Mouse (Mus musculus) Patski (cell line): ENCODE results near the gene Ppt1. TPM values are rescaled to one million over a fixed set of nuclear protein-coding genes. Genes with fewer than 3 reads are reported as not detected.

Source experiments
- ATAC-seq: fragments of 100-300 bp; one replicate; pipeline ENCODE4 v1.8.0; 2021
- CTCF ChIA-PET: fragments of 350-600 bp; sonication (Branson Sonifier 250); formaldehyde crosslinking; loops from one replicate; lab custom pipeline; 2022; ENCODE audit warnings: inconsistent platforms; lab: Charles Lee
- POLR2A ChIA-PET: fragments of 350-600 bp; sonication (Branson Sonifier 250); formaldehyde crosslinking; loops from one replicate; lab custom pipeline; 2022; ENCODE audit warnings: antibody characterized with exemption, inconsistent platforms; lab: Charles Lee
- DNase-seq: peaks from one replicate; pipeline ENCODE4 v3.0.0-alpha.2; 2011; ENCODE audit warnings: low read depth, low spot score
- H3K27me3 ChIP-seq: fragments of 371-371 bp; one replicate; pipeline ENCODE4 v1.5.1; 2021
- CTCF ChIP-seq: fragments of 100-300 bp; IDR thresholded peaks from one replicate; pipeline ENCODE4 v1.5.1; 2021
- in situ Hi-C: fragments of 300-500 bp; cut with MboI; formaldehyde crosslinking; loops from 3 replicates; pipeline ENCODE4 v1.11.1; 2018; ENCODE audit warnings: low pct_unique_long_range_greater_than_20kb, mixed read lengths
- polyA plus RNA-seq: library from polyadenylated mRNA; unstranded; gene quantifications from one replicate; pipeline ENCODE4 v1.2.3, GENCODE M21; 2021

Ppt1 gene
- polyA plus RNA-seq, 1 experiment from 2014 or later = 103 TPM

- ATAC-seq = no peak
- peak; percentile 62 for TF ChIP-seq CTCF
- no peaks in the 10 kb centered on the region for H3K27me3 ChIP-seq
- in situ Hi-C loops = no loop called here
- DNase-seq = no peak
- ChIA-PET POLR2A (no interaction called here), CTCF (interaction anchor here (0.7 to 1.7 kb wide), 3 partner anchors 9 to 113 kb away, joined by 3 to 10 read pairs (median 3); no protein-coding TSS in a partner anchor)
Measured at GRCm38 (mm10) chr4:122870027-122870426, 34.0 kb downstream of the Ppt1 start.

GRCm38 (mm10) chr4:122870741-122871140 lies 34.7 kb downstream of the Ppt1 start:
- in situ Hi-C loops = no loop called here
- ChIA-PET POLR2A (no interaction called here), CTCF (interaction anchor here (0.7 to 1.7 kb wide), 3 partner anchors 8 to 112 kb away, joined by 3 to 10 read pairs (median 3); no protein-coding TSS in a partner anchor)
- ATAC-seq (no peak), DNase-seq (no peak)
- H3K27me3 ChIP-seq = no peaks in the 10 kb centered on the region
- TF ChIP-seq CTCF = no peak

- TF ChIP-seq CTCF = no peak
- CTCF ChIA-PET = interaction anchor here (1.7 kb wide), 1 partner anchor 10 kb away, joined by 10 read pairs; no protein-coding TSS in a partner anchor
- POLR2A ChIA-PET = no interaction called here
- in situ Hi-C loops = no loop called here
- DNase-seq = no peak
- no peak for ATAC-seq
- H3K27me3 ChIP-seq = no peaks in the 10 kb centered on the region
Measured at GRCm38 (mm10) chr4:122871269-122871668, 35.2 kb downstream of the Ppt1 start.

- ATAC-seq = no peak
- in situ Hi-C loops = no loop called here
- POLR2A ChIA-PET = no interaction called here
Measured at GRCm38 (mm10) chr4:122871989-122872388, 35.9 kb downstream of the Ppt1 start.

DNA sequence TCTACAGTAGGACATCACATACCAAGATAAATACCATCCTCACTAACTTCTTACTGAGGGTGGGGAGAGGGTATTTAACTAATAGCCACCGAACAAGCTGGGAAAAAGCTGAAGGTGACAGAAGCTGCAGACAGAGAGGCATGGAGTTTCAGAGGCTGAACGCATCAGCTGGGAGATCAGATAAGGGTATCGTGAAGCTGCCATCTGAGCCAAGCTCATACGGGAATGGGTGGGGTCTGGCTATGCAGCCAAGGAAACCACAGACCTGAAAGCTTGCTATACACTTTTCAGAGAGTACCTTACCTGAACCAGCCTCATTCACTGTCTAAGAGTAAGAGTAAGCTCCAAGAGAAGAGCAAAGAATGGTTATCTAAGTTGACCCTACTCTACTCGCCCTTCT lies 37.0 kb downstream of the Ppt1 start:
- H3K27me3 ChIP-seq = no peaks in the 10 kb centered on the region
- ChIA-PET POLR2A (interaction anchor here (0.6 kb wide), 1 partner anchor 12 kb away, joined by 3 read pairs; no protein-coding TSS in a partner anchor), CTCF (interaction anchor here (1.7 kb wide), 1 partner anchor 65 kb away, joined by 4 read pairs; no protein-coding TSS in a partner anchor)
- in situ Hi-C loops = no loop called here
- TF ChIP-seq CTCF = no peak
- ATAC-seq (no peak), DNase-seq (no peak)

More at GRCm38 (mm10) chr4:122871989-122872388, 35.9 kb downstream of the Ppt1 start:
- H3K27me3 ChIP-seq = no peaks in the 10 kb centered on the region
- TF ChIP-seq CTCF = no peak
- CTCF ChIA-PET = no interaction called here
- DNase-seq = no peak

DNA sequence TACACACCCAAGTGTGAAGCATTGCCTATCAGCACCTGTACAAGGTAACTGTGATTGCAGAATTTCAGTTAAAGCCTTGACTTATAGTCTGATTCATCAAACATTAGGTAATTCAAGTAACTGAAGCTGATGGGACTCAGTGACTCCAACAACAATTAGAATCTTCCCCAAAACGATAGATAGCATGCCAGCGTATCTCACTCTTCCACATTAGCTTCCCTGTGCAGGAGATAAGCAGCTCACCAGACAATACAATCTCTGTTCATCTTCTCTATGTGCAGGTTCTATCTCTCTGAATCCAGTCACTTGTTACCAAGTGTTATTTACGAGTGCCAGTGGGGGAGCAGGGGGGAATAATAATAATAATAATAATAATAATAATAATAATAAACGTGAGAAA lies 37.5 kb downstream of the Ppt1 start:
- ChIA-PET CTCF (interaction anchor here (1.7 kb wide), 1 partner anchor 65 kb away, joined by 4 read pairs; no protein-coding TSS in a partner anchor), POLR2A (interaction anchor here (0.6 kb wide), 1 partner anchor 11 kb away, joined by 3 read pairs; no protein-coding TSS in a partner anchor)
- DNase-seq (no peak), ATAC-seq (no peak)
- no peak for TF ChIP-seq CTCF
- in situ Hi-C loops = no loop called here
- no peaks in the 10 kb centered on the region for H3K27me3 ChIP-seq

DNA sequence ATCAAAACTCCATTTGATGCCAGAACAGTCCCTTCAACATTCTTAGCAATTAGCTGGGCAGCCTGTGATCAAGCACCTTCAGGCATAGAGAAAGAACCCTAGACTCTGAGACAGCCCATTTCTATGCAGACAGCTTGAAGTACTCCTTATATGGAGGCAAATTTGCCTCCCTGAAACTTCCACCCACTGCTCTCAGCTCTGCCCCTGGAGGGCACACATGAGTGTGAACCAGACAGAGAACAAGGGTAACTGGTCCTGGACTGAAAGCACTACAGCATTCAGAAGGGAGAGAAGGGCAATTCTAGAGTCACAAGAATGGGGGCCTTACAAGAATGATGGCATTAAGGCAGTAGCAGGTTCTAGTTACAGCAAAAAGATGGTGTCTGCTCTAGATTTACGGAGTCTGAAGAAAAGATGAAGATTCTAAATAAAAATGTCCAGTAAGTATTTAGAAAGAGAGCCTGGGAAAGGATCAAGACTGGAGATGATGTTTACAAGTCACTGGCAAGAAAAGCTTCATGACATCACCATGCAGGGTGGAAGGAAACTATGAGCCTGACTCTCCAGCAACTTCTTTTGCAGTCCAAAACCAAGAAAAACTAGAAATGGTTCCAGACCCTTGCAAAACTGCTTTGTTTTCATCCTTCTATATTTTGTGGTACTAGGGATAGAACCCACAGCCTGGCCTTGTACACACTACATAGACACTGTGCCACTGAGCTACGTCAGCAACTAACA lies 42.5 kb downstream of the Ppt1 start:
- in situ Hi-C loops = no loop called here
- ChIA-PET POLR2A (no interaction called here), CTCF (interaction anchor here (1.1 to 1.5 kb wide), 3 partner anchors 8 to 15 kb away, joined by 3 to 5 read pairs (median 3); no protein-coding TSS in a partner anchor)
- ATAC-seq (no peak), DNase-seq (no peak)
- no peak for TF ChIP-seq CTCF
- no peaks in the 10 kb centered on the region for H3K27me3 ChIP-seq

DNA sequence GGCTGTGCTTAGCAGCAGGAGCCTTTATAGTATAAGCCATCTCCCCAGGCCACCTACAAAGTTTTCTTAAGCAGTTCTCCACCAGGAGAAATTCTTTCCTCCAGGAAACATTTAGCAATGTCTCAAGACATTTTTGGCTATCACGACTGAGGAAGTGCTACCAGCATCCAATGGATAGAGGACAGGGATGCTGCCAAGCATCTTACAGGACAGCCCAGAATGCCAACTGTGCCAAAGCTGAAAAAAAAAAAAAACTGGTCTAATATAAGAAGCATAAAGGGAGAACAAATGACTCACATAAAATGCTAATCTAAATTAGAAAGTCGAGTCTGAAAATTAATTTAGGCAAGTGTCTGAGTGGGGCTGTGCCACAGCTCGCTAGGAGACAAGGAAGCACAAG lies 46.5 kb downstream of the Ppt1 start:
- CTCF ChIA-PET = interaction anchor here (1.4 to 3.0 kb wide), 2 partner anchors 12 to 20 kb away, joined by 3 to 10 read pairs; no protein-coding TSS in a partner anchor
- in situ Hi-C loops = no loop called here
- POLR2A ChIA-PET = no interaction called here
- TF ChIP-seq CTCF = no peak
- H3K27me3 ChIP-seq = no peaks in the 10 kb centered on the region
- DNase-seq (no peak), ATAC-seq (no peak)

DNA sequence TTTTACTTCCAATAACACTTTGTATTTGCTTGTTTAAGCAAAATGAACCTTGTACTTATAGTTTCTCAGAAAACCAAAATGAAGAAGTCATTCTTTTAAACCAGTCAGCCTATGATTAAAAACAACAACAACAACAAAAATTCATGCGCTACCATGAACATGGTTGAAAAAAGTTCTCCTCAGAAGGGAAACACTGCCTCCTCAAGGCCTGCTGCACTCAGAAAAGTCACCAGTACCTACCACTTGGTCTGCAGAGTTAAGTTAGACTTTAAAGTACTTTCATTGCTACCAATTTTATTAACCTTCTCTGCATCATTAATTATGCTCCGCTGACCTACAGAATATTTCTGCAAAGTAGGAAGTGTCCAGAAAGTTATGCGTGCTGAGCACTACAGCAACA lies 47.3 kb downstream of the Ppt1 start:
- in situ Hi-C loops = no loop called here
- ATAC-seq = no peak
- H3K27me3 ChIP-seq = no peaks in the 10 kb centered on the region
- no peak for TF ChIP-seq CTCF
- CTCF ChIA-PET = no interaction called here
- DNase-seq = no peak
- POLR2A ChIA-PET = no interaction called here

DNA sequence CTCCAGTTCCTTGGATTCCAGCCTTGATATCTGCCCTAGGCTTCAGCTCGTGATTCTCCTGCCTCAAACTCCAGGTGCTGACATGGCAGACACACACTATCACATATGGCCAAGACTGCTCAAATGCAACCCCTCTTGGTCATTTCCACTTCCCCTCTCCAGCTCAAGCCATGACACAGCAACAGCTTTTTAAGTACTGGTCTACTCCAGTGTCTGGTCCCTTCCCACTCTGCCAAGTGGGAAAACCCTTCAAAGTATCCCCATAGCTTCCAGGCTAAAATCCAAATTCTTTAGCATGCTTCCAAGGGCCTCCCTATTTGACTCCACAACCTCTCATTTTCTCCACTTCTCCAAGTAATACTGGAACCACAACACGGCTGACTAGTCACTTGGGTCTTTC lies 48.0 kb downstream of the Ppt1 start:
- TF ChIP-seq CTCF = no peak
- no peaks in the 10 kb centered on the region for H3K27me3 ChIP-seq
- no peak for DNase-seq
- in situ Hi-C loops = no loop called here
- ChIA-PET CTCF (no interaction called here), POLR2A (no interaction called here)
- ATAC-seq = no peak
